Mouse (Mus musculus): ENCODE data around the gene Toe1.
"Not testable (repeated sequence)": the region's sequence is repeated elsewhere in the genome, so short reads cannot be mapped to it uniquely, and the experiment has no call there.

Toe1 gene

GRCm38 (mm10) chr4:116807197-116808129, at the start of gene Toe1, which contains the start of gene Mutyh:
Gene Toe1 (minus strand): TSS chr4:116807640.
Gene Mutyh (plus strand): TSS chr4:116807723.
- peak; percentile 96 to 97 for DNase-seq

DNA sequence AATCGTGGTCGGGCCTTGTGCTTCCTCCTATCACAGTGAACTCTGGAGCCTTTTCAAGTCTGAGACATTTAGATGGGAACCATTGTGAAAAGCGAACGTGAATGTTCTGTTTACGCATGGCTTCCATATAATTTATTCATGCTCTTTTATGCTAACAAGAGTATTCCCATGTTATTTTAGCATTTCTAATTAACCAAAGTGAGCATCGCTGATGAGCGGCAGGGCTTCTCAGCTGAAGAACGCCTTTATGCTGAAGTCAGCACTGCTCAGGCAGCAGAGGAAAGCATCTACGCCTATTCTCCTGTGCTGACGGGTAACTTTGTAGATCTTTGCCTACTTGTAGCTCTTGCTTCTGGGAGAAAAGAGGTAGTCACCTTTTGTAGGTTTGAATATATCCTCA, 49.8 kb upstream of the Toe1 start:
- DNase-seq = no peak

GRCm38 (mm10) chr4:116854286-116854685, 46.8 kb upstream of the Toe1 start:
- DNase-seq = no peak

DNA sequence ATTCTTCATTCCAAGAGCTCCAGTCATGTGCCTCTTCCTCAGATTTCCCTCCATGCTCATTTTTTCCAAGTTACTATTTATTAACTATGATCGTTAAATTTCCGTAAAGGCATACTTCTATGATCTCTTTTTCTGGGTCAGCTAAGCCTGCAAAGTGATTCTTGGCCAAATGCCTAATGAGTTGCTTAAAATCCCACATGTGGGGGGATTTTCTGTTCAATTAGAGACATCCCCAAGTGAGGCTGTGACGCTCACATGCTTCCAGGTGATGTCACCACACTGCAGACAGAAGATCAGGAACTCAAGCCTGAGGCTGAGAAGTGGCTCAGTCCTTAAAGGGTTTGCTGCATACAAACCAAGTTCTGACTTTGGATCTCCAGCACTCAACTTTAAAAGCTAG, 42.5 kb upstream of the Toe1 start:
- no peak for DNase-seq

- DNase-seq = no peak
Measured at GRCm38 (mm10) chr4:116844324-116844723, 36.9 kb upstream of the Toe1 start.

DNA sequence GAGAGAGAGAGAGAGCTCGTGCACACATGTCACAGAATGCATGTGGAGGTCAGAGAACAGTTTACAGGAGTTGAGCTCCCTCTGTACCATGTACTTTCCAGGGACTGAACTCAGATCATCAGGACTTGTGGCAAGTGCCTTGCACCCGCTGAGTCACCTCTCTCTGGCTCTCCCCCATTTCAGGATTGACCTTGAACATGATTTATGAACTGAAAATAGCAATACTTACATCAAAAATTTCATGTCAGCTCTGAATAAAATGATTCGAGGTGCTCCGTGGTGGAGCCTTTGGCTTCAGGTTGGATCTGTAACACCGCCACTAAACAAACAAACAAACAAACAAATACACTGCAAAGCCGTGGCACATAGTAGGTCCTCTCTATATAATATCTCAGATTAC, 33.4 kb upstream of the Toe1 start:
- DNase-seq = no peak

DNA sequence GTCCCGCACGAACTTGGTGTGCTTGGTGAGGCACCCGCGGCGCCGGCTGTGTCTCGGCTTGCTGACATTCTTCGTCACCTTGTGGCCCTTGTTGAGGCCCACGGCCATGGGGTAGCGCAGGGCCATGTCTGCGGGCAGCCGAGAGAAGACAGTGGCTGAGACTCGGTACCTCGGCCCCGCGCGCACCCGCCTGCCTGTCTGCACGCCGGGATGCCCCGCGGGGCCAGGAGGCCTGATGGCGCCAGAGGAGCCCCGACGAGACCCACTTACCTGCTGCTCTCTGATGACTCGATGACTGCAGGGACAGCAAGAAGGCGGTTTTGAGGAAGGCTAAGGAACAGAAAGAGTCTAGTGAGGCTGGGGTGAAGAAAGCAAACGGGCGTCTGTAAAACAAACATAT, 32.7 kb upstream of the Toe1 start:
- not testable (repeated sequence) for DNase-seq

GRCm38 (mm10) chr4:116838999-116839398, 31.6 kb upstream of the Toe1 start:
- no peak for DNase-seq

DNA sequence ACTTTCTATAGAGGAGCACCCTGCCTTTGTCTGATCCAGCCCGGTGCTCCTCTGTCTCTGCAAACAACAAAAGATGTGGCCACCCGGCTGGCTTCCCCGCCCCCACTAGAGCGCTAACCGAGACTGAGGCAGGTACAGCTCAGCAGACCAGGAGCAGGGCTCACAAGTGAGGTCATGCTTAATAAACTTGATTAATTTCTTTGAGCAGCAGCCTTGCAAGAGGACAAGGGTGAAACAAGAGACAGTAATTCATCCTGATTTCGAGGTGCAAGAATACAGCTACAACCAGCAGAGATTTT, 22.6 kb upstream of the Toe1 start:
- no peak for DNase-seq

GRCm38 (mm10) chr4:116829364-116830069, 22.1 kb upstream of the Toe1 start:
- DNase-seq = peak in 1 of 2 experiments; percentile 23

GRCm38 (mm10) chr4:116827819-116828218, 20.4 kb upstream of the Toe1 start:
- DNase-seq = peak in 1 of 2 experiments; percentile 52

GRCm38 (mm10) chr4:116824541-116825004, 17.1 kb upstream of the Toe1 start:
- peak; percentile 67 to 71 for DNase-seq

DNA sequence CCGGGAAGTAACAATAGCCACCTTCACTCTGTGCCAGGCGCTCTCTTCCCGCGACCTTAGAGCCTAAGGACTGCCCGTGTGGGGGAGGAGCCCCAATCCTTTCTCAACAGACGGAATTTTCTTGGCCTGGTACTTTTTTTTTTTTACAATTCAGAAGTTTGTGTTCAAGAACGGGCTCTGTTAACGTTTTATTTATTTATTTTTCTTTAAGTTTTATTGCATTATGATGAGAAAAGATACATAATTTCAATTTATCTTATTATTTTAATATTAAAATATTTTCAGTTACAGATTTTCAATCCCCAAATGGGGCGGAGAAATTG, 14.2 kb upstream of the Toe1 start, which contains the start of gene Hpdl:
TSS of gene Hpdl (minus strand) at position 14 of the 323 bp plus-strand sequence.
- no peak for DNase-seq

DNA sequence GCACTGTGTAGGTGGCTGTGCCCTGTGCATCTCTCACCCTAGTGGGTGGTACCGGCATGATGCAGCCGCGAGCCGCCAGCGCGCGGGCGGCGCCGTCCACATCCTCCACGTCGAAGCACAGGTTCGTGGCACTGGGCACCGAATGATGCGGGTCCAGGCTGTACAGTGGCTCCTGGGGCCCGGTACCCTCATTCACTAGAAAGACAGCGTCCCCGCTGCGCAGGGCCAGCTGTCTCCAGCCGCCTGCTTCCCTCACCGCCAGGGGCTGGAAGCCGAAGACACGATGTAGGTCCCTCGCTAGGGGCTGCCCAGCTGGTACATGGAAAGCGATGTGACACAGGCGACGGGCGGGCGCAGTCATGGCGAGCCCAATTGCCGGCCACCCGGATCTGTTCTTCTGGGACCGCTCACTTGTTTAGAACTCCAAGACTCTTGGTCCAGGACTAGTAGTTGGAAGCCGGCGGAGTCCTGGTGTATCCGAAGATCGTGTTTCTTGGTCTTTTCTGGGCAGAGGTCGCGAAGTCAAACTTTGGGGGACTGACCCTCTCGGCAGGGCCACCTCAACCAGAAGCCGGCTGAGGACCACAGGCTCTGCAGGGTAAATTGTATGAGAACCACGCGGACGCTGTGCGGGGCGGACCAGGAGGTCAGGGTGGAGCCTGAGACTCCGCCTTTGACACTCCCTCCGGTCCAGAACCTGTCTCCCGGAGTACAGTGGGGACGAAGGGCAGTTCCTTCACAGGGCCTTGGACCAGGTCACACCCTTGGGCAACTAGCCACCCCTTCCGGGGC, 13.7 kb upstream of the Toe1 start:
- peak; percentile 87 to 93 for DNase-seq

DNA sequence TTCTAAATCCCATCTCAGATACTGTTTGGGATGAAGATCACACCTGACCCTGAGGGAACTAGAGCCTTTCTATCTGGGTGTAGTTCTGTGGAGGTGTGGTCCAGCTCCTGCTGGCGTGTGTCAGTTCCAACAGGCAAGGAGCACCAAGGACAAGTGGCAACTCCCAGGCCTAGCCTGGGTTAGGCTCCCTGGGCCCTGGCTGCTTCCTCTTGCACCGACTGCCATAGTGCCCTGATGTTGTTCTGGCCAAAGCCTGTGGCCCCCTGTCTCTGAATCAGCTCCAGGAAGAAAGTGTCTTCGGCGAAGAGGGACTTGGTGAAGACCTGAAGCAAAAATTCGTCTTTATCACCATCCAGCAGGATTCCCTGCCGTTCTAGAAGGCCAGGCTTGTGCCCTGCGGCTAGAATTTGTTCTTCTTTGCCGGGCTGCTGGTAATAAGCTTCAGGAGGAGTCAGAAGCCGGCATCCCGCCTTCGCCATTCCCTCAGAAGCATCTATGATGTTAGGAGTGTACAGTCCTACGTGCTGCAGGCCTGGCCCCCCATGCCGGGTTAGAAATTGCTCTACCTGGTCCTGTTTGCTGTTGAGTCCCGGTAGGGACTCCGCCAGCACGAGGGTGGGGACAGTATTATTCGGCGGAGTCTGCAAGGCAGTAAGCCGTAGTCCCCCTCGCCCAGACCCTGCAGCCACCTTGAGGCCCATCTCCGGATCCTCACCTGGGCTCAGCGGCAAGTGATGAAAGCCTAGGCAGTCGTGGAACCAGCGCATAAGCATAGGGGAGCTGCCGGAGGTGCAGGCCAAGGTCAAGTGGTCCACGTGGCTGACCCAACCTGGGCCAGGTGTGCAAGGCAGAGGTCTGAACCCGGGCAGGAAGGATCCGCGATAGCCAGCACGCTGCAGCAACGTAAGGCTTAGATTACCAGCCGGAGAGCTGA, 12.8 kb upstream of the Toe1 start:
- peak in 1 of 2 experiments; percentile 12 for DNase-seq

DNA sequence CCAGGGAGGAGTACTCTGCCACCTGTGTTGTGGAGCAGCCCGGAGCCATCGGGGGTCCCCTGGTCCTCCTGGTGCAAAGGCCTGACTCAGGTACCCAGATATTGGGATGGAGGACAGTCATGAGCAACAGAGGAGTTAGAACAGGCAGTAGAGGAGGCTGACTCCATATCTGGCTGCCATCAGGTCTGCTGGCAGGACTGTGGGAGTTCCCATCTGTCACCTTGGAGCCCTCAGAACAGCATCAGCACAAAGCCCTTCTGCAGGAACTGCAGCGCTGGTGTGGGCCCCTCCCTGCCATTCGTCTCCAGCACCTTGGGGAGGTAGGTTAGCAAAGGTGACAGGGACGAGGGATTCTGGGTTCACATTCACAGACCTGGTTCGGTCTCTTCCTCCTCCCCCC, 10.0 kb upstream of the Toe1 start:
- no peak for DNase-seq

DNA sequence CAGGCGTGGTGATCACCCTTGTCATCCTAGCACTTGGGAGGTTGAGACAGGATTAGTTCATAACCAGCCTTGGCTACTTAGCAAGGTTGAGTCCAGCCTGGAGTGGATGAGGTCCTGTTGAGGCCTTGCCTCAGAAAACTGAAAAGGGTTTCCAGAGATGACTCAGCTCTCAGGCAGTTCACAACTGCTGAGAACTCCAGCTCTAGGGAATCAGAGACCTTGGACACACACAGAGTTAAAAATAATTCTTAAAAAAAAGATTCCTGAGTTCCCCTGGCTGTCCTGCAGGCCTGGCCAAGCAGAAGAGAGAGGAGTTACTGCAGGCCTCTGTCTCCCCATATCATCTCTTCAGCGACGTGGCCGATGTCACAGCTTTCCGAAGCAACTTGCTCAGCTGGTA, 7.8 kb upstream of the Toe1 start:
- DNase-seq = no peak

DNA sequence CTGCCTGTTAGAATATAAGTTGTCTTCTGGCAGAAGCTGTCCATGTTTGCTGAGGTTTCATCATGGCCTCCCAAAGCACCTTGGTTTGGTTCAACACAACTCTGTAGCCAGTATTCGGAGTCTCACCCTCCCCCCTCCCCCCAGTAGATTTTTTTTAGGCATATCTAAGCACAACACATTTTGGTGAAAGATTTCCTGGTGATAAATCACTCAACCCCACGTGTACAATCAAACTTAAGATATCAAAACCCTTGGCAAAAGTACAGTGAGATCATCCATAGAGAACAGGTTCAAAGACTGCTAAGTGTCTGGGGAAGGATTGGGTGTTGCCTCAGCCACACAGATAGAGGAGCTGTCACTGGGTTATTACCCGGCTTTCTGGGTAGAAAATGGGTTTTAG, 3.6 kb upstream of the Toe1 start:
- DNase-seq = no peak

DNA sequence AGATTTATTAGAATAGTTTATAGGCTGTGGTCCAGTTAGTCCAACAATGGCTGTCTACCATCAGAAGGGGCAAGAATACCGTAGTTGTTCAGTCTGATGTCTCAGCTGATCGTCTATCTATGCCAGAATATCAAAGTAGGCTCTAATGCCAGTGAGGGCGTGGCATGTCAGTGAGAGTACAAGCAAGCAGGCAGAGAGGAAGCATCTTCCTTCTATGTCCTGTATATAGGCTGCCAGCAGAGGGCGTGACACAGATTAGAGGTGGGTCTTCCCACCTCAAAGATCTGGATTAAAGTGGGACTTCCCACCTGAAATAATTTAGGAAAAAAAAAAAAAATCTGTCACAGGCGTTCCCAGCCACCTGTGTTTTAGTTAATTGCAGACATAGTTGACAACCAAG, 7.5 kb downstream of the Toe1 start:
- DNase-seq = no peak

DNA sequence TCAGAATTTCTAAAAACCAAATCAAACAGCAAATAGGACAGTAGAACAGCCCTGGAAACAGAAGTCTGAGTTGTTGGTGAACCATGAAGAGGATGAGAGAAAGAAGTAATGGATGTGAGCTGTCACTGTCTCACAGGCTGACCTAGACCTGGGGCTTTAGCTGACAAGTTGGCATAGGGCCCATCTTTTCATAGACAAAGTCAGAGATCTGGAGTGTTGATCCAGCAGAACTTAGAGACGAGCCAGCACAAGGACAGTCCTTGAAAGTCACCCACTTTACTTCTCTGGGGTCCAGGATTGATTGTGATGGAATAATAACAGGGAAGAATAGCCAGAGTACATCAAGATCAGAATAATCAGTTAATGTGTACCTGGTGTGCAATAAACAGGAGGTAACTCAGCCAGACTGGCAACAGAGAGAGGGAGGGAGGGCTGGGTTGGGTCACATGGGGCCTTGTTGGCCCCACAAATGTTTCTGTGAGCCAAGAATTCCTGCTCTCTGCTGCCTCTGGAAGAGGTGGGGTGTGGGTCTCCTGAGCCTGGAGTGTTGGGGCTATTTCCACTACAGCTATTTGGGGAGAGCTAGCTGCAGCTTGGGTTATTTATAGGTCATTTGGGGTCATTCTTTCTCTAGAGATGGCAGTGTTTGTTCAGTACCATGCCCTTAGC, 10.9 kb downstream of the Toe1 start:
- DNase-seq = no peak

GRCm38 (mm10) chr4:116794273-116794672, 13.2 kb downstream of the Toe1 start:
- DNase-seq = no peak

GRCm38 (mm10) chr4:116792453-116792852, 15.0 kb downstream of the Toe1 start:
- no peak for DNase-seq
